Mouse (Mus musculus) hindbrain, embryonic 10.5 days (tissue): ENCODE results near the gene Col10a1. TPM values are rescaled to one million over a fixed set of nuclear protein-coding genes. Genes with fewer than 3 reads are reported as not detected.
"Not testable (repeated sequence)": the region's sequence is repeated elsewhere in the genome, so short reads cannot be mapped to it uniquely, and the experiment has no call there.

ENCODE experiments used
- DNase-seq: peaks from one replicate; pipeline ENCODE4 v3.0.0-alpha.2; 2017; ENCODE audit warnings: low spot score
- H3K27ac ChIP-seq: fragments of 300-500 bp; sonication (generic); 2 replicates; pipeline ENCODE4 v1.5.1; 2016; ENCODE audit warnings: mild to moderate bottlenecking, moderate library complexity
- H3K27me3 ChIP-seq: fragments of 300-500 bp; sonication (generic); 2 replicates; pipeline ENCODE4 v1.6.1; 2016; ENCODE audit warnings: mild to moderate bottlenecking; ENCODE audit not compliant: poor library complexity, insufficient read depth, severe bottlenecking
- H3K36me3 ChIP-seq: fragments of 300-500 bp; sonication (generic); 2 replicates; pipeline ENCODE4 v1.6.1; 2016; ENCODE audit warnings: mild to moderate bottlenecking, moderate library complexity
- H3K4me1 ChIP-seq: fragments of 300-500 bp; sonication (generic); replicated peaks from 2 replicates; pipeline ENCODE4 v1.6.1; 2016; ENCODE audit warnings: mild to moderate bottlenecking
- H3K4me3 ChIP-seq: fragments of 300-500 bp; sonication (generic); 2 replicates; pipeline ENCODE4 v1.5.1; 2016; ENCODE audit warnings: mild to moderate bottlenecking, moderate library complexity
- H3K9me3 ChIP-seq: fragments of 300-500 bp; sonication (generic); 2 replicates; pipeline ENCODE4 v1.6.1; 2016; ENCODE audit warnings: mild to moderate bottlenecking, moderate library complexity
- WGBS: fragments of 180-500 bp; shearing (Covaris S2); methylation state at CpG from one replicate; pipeline ENCODE4 v1.1.7; 2016; 5-methylcytosine and 5-hydroxymethylcytosine counted together
- polyA plus RNA-seq: library from polyadenylated mRNA; unstranded; fragments of >200 nt; fragmentation: Nextera tagmentation; extraction: Ambion mirVana; gene quantifications from 2 replicates; pipeline ENCODE4 v1.2.1, GENCODE M21; 2016

The Col10a1 gene
- polyA plus RNA-seq, 1 experiment from 2014 or later: not detected

GRCm38 (mm10) chr10:34434191-34434590 is 44.4 kb downstream of the Col10a1 start:
- not testable (repeated sequence) for H3K27me3 ChIP-seq, H3K27ac ChIP-seq, H3K9me3 ChIP-seq, DNase-seq, H3K4me1 ChIP-seq, H3K4me3 ChIP-seq, H3K36me3 ChIP-seq
- 89% methylated on average over 9 of the region's 14 CpGs for WGBS

Other genes with a start within 250 kb of the Col10a1 start
- 18.4 and 25.1 TPM in 2 replicates for gene Dse, start 182.3 kb upstream of the Col10a1 start, polyA plus RNA-seq
- 70.1 and 83.3 TPM in 2 replicates for gene Tspyl1, start 107.8 kb upstream of the Col10a1 start, polyA plus RNA-seq
- gene Tspyl4, start 92.5 kb upstream of the Col10a1 start, polyA plus RNA-seq: 49.2 and 77.6 TPM in 2 replicates
- 5.0 and 7.3 TPM in 2 replicates for gene Nt5dc1, start 28.6 kb downstream of the Col10a1 start, polyA plus RNA-seq
- gene Frk, start 93.4 kb downstream of the Col10a1 start, polyA plus RNA-seq: 2.7 and 3.4 TPM in 2 replicates